Mouse (Mus musculus) midbrain, embryonic 10.5 days (tissue): ENCODE data around the gene Nagpa. TPM values are rescaled to one million over a fixed set of nuclear protein-coding genes. Genes with fewer than 3 reads are reported as not detected.

Source experiments
- DNase-seq: peaks from one replicate; pipeline ENCODE4 v3.0.0-alpha.2; 2017; ENCODE audit warnings: low spot score
- H3K27ac ChIP-seq: fragments of 300-500 bp; sonication (generic); replicated peaks from 2 replicates; pipeline ENCODE4 v1.5.1; 2016; ENCODE audit warnings: mild to moderate bottlenecking
- H3K27me3 ChIP-seq: fragments of 300-500 bp; sonication (generic); 2 replicates; pipeline ENCODE4 v1.6.1; 2016; ENCODE audit warnings: low read depth, mild to moderate bottlenecking; ENCODE audit not compliant: poor library complexity, severe bottlenecking
- H3K36me3 ChIP-seq: fragments of 300-500 bp; sonication (generic); 2 replicates; pipeline ENCODE4 v1.6.1; 2016; ENCODE audit warnings: mild to moderate bottlenecking, moderate library complexity
- H3K4me1 ChIP-seq: fragments of 300-500 bp; sonication (generic); 2 replicates; pipeline ENCODE4 v1.6.1; 2016
- H3K4me3 ChIP-seq: fragments of 300-500 bp; sonication (generic); 2 replicates; pipeline ENCODE4 v1.5.1; 2016; ENCODE audit warnings: mild to moderate bottlenecking, moderate library complexity
- H3K9me3 ChIP-seq: fragments of 300-500 bp; sonication (generic); replicated peaks from 2 replicates; pipeline ENCODE4 v1.6.1; 2016; ENCODE audit warnings: mild to moderate bottlenecking
- WGBS: fragments of 180-500 bp; shearing (Covaris S2); methylation state at CpG from one replicate; pipeline ENCODE4 v1.1.7; 2016; 5-methylcytosine and 5-hydroxymethylcytosine counted together
- polyA plus RNA-seq: library from polyadenylated mRNA; unstranded; fragments of >200 nt; fragmentation: Nextera tagmentation; extraction: Ambion mirVana; gene quantifications from 2 replicates; pipeline ENCODE4 v1.2.1, GENCODE M21; 2016

Nagpa gene
- polyA plus RNA-seq, 1 experiment from 2014 or later: 18.9 TPM

DNA sequence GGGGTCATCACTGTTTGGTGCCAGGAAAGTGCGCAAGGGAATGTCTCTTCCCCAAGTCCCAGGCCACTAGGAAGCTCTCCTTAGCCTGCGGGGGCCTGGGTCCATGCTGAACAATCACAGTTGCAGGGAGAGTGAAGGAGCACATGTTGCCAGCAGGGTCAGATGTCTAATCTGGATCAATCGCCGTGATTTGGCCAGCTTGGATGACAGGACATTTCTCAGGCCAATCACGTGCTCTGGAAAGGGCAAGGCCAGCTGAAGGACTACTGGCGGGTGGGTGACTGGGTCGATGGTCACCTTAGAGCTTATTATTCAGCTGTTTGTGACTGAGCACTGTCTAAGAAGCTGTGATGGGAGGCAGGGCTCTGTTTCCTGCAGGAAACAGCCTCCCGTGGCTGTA is 19.7 kb downstream of the Nagpa start:
- H3K27ac ChIP-seq: no peak overlapping the region
- H3K4me3 ChIP-seq: no peak overlapping the region
- no peaks in the 10 kb centered on the region for H3K36me3 ChIP-seq
- H3K4me1 ChIP-seq: peaks cover 6% of the 10 kb centered on the region
- no peak for DNase-seq
- WGBS: 68% methylated on average over 8 of the region's 8 CpGs
- no peaks in the 10 kb centered on the region for H3K27me3 ChIP-seq
- no peaks in the 10 kb centered on the region for H3K9me3 ChIP-seq

DNA sequence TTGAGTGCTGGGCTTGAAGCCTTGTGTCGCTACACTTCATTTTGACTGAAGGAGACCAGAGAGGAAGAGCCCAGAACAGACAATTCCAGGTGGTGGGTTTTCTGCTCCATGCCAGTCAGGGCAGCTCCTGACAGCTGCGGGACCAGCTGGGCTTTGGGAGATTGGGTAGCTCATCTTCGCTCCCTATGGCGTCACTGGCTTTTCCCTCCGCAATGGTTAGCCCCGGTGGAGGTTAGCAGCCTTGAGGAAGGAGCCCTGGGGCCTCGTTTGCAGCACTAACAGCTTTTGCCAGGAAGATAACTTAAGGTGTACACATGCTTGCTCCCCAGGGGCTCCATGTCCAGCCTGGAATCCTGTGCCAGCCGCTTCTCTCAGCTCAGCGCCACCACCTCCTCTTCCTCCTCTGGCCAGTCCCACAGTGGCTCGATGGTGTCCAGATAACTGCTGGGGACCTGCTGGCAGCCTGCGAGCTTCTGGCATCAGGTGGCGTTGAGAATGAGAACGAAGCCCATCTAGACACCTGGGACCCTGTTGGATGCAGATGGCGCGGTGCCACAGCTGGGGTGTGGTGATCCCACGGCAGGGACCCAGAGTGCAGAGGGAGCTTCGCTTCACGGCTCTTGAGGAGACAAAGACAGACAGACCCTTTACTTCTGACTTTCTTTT is 20.4 kb downstream of the Nagpa start:
- Histone ChIP-seq H3K27me3 (no peaks in the 10 kb centered on the region), H3K4me3 (no peak overlapping the region), H3K9me3 (no peaks in the 10 kb centered on the region), H3K36me3 (no peaks in the 10 kb centered on the region), H3K4me1 (peaks cover 6% of the 10 kb centered on the region), H3K27ac (no peak overlapping the region)
- DNase-seq: no peak
- WGBS: 88% methylated on average over 18 of the region's 18 CpGs

GRCm38 (mm10) chr16:5172636-5173035 is 31.2 kb downstream of the Nagpa start:
- no peak overlapping the region for H3K27ac ChIP-seq
- H3K4me1 ChIP-seq: no peaks in the 10 kb centered on the region
- no peaks in the 10 kb centered on the region for H3K27me3 ChIP-seq
- WGBS: 92% methylated on average over 6 of the region's 6 CpGs
- no peaks in the 10 kb centered on the region for H3K9me3 ChIP-seq
- no peak overlapping the region for H3K4me3 ChIP-seq
- no peaks in the 10 kb centered on the region for H3K36me3 ChIP-seq
- DNase-seq: no peak

DNA sequence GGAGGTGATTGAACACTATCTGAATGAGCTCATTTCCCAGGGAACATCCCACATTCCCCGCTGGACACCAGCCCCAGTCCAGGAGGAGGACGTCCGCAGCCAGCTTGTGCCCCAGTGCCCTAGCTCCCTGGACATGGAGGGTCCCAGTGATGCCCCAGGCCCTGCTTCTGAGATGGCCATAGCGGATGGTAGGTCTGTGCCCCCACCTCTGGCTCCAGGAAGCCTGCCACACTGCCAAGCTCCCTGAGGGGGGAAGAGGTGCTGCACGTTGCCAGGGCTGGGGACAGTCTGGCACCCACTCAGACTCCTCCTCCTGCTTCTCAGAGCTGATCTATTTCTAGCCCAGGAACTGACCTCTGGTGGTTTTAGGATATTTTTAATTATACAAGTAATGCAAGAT is 35.0 kb downstream of the Nagpa start:
- Histone ChIP-seq H3K4me3 (no peak overlapping the region), H3K27ac (no peak overlapping the region), H3K27me3 (no peaks in the 10 kb centered on the region), H3K9me3 (no peaks in the 10 kb centered on the region), H3K4me1 (no peaks in the 10 kb centered on the region), H3K36me3 (no peaks in the 10 kb centered on the region)
- no peak for DNase-seq
- 82% methylated on average over 5 of the region's 5 CpGs for WGBS

- Histone ChIP-seq H3K4me1 (no peaks in the 10 kb centered on the region), H3K27me3 (no peaks in the 10 kb centered on the region), H3K9me3 (no peaks in the 10 kb centered on the region), H3K27ac (no peak overlapping the region), H3K36me3 (no peaks in the 10 kb centered on the region), H3K4me3 (no peak overlapping the region)
- no peak for DNase-seq
- WGBS: 84% methylated on average over 2 of the region's 2 CpGs
These were observed 35.8 kb downstream of the Nagpa start for GRCm38 (mm10) chr16:5168038-5168437.

- H3K4me1 ChIP-seq: peaks cover 4% of the 10 kb centered on the region; the same call in 1 of the 2 replicates
- H3K9me3 ChIP-seq: no peaks in the 10 kb centered on the region
- H3K27ac ChIP-seq: no peak overlapping the region
- DNase-seq: no peak
- H3K27me3 ChIP-seq: no peaks in the 10 kb centered on the region
- no peaks in the 10 kb centered on the region for H3K36me3 ChIP-seq
- no peak overlapping the region for H3K4me3 ChIP-seq
- 85% methylated on average over 6 of the region's 6 CpGs for WGBS
These were observed 39.5 kb downstream of the Nagpa start for GRCm38 (mm10) chr16:5164327-5164726.

GRCm38 (mm10) chr16:5159248-5159647 is 44.6 kb downstream of the Nagpa start:
- H3K36me3 ChIP-seq: no peaks in the 10 kb centered on the region
- H3K27ac ChIP-seq: no peak overlapping the region
- H3K27me3 ChIP-seq: no peaks in the 10 kb centered on the region
- WGBS: 88% methylated on average over 8 of the region's 8 CpGs
- H3K9me3 ChIP-seq: no peaks in the 10 kb centered on the region
- DNase-seq: no peak
- H3K4me3 ChIP-seq: no peak overlapping the region
- peaks cover 4% of the 10 kb centered on the region; the same call in 1 of the 2 replicates for H3K4me1 ChIP-seq

DNA sequence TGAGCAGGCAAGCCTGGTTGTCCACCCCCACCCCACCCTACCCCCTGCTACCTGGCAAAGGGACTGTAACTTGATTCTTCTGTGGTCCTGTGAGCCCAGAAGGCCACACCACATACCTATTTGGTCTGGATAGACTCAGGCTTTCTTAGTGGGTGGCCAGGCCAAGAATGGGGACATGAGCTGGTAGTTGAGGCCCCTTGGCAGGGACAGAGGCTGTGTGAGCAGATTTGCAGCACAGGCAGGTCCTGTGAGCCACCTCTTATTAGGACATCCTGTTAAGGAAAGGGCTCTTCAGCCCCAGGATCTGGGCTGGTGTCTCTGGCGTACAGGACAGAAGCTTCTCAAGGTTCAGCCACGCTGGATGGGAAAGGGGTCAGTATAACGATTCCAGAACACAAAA is 46.7 kb downstream of the Nagpa start:
- no peak overlapping the region for H3K4me3 ChIP-seq
- no peaks in the 10 kb centered on the region for H3K36me3 ChIP-seq
- WGBS: 90% methylated on average over 3 of the region's 3 CpGs

DNA sequence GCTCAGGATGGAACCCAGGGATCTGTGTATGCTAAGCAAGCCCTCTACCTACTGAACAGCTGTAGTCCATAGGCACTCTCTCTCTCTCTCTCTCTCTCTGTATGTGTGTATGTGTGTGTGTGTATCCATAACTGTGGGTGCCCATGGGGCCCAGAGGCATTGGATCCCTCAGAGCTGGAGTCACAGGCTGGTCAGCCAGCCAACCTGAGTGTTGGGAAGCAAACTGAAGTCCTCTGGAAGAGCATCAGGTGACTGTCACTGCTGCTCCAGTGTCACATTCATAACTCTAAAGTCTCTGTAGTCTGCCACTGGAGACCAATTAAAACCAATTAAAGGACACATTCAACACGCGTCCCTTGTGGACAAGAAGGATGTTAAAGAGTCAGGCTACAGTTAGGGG is 47.3 kb downstream of the Nagpa start:
- DNase-seq: no peak
- Histone ChIP-seq H3K4me3 (no peak overlapping the region), H3K27ac (no peak overlapping the region), H3K36me3 (no peaks in the 10 kb centered on the region), H3K4me1 (peaks cover 20% of the 10 kb centered on the region), H3K9me3 (no peaks in the 10 kb centered on the region), H3K27me3 (no peaks in the 10 kb centered on the region; the same call in 1 of the 2 replicates)
- WGBS: 66% methylated on average over 2 of the region's 2 CpGs

More for the DNA sequence above, 46.7 kb downstream of the Nagpa start:
- H3K9me3 ChIP-seq: no peaks in the 10 kb centered on the region
- no peak for DNase-seq
- H3K27me3 ChIP-seq: no peaks in the 10 kb centered on the region
- H3K27ac ChIP-seq: no peak overlapping the region
- H3K4me1 ChIP-seq: peaks cover 20% of the 10 kb centered on the region

DNA sequence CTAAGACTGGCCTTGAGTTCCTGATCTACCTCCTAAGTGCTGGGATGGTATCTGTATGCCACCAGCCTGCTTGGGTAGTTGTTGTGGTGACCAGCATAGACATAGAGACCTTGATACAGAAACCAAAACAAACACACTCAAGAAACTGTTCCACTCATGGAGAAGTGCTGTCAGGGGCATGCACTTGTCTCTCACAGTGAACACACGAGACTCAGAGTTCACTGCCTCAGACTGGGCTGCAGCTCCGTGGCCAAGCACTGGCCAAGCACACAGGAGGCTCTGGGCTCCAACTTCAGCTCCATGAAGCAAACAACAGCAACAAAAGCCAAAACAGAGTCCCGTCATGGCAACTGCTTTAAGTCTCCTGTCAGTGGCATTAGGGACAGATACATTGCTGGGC is 48.8 kb downstream of the Nagpa start:
- 68% methylated on average over 3 of the region's 3 CpGs for WGBS
- Histone ChIP-seq H3K36me3 (no peaks in the 10 kb centered on the region), H3K9me3 (no peaks in the 10 kb centered on the region), H3K27me3 (no peaks in the 10 kb centered on the region; the same call in 1 of the 2 replicates), H3K4me1 (peaks cover 20% of the 10 kb centered on the region), H3K27ac (no peak overlapping the region), H3K4me3 (no peak overlapping the region)
- DNase-seq: no peak

DNA sequence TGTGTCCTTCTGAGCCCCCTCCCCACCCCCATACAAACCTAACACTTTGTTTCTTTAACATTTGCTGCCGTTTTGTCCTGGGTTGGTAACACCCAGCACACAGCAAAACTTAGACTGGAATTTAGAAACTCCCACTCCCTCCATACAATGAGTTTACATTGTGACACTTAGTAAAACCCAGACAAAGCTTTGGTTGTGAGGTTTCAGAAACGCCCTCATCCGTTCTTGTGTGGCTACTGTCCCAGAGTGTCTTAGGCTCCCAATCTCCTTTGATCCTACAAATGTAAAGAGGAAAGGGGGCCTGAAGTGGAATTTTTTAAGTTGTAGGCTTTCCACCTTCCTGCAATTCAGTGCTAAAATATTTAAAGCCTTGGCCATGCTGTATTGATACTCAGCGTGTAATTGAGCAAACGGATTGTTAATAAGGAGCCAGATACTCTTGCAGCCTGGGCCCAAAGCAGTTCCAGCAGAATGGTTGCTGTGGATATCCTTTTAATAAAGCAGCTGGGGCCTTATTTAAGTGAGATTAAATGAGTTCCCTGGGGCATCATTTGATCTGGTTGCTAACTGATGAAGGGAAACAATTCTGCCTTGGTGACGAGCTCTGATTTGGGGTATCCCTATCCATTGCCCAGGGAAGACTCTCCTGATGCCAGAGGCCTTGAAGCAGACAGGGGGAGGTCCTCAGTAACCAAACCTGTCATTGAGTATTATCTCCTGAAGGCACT is 50.3 kb downstream of the Nagpa start:
- H3K27me3 ChIP-seq: peaks cover 9% of the 10 kb centered on the region
- WGBS: 44% methylated on average over 6 of the region's 6 CpGs
- peaks cover 20% of the 10 kb centered on the region for H3K4me1 ChIP-seq
- no peaks in the 10 kb centered on the region for H3K36me3 ChIP-seq
- no peaks in the 10 kb centered on the region for H3K9me3 ChIP-seq
- H3K27ac ChIP-seq: peak overlapping the region; percentile 57
- no peak overlapping the region for H3K4me3 ChIP-seq
- no peak for DNase-seq

GRCm38 (mm10) chr16:5150544-5150943 is 53.3 kb downstream of the Nagpa start:
- Histone ChIP-seq H3K27ac (no peak overlapping the region), H3K27me3 (peaks cover 36% of the 10 kb centered on the region), H3K4me1 (peaks cover 36% of the 10 kb centered on the region), H3K36me3 (no peaks in the 10 kb centered on the region), H3K9me3 (no peaks in the 10 kb centered on the region), H3K4me3 (no peak overlapping the region)
- DNase-seq: no peak
- WGBS: 65% methylated on average over 10 of the region's 10 CpGs

- DNase-seq: no peak
- H3K4me3 ChIP-seq: peak within 1 kb of the TSS; percentile 55
- no peaks in the 10 kb centered on the region for H3K9me3 ChIP-seq
- 21% methylated on average over 13 of the region's 13 CpGs for WGBS
- peaks cover 36% of the 10 kb centered on the region for H3K27me3 ChIP-seq
- H3K36me3 ChIP-seq: no peaks in the 10 kb centered on the region
- peak within 1 kb of the TSS; percentile 28 for H3K27ac ChIP-seq
- peaks cover 19% of the 10 kb centered on the region for H3K4me1 ChIP-seq
These were observed 56.8 kb downstream of the Nagpa start, which contains the start of gene Sec14l5 for GRCm38 (mm10) chr16:5147037-5147385. Gene Sec14l5, plus strand, starts transcription at chr16:5147109.
